Mouse (Mus musculus) E14TG2a.4 (cell line): Measurements from ENCODE around the gene Cep19.

ENCODE experiments used
- CTCF ChIP-seq: conservative IDR thresholded peaks from 2 replicates; pipeline ENCODE4 v1.5.1; 2014; ENCODE audit warnings: low read length
- NANOG ChIP-seq: IDR thresholded peaks from 2 replicates; pipeline ENCODE4 v1.6.1; 2014; ENCODE audit warnings: borderline replicate concordance, low read length, mixed read lengths
- POU5F1 ChIP-seq: IDR thresholded peaks from 2 replicates; pipeline ENCODE4 v1.6.1; 2014; ENCODE audit warnings: low read length, borderline replicate concordance

DNA sequence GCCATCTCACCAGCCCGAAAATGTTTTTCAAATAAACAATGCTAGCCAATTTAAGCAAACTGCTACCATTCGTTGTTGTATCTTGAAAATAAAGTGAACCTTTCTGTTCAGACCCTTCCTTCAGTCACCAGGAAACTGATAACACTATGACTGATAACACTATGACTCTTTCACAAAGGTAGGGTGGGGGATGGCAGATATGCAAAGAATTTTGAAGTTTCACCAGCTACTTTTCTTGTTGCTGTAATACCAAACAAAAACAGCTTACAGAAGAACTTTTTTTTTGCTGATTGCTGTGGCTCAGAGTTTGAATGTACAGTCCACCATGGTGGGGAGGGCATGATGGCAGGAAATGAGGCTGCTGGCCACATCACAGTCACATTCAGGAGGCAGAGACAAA lies 37.4 kb upstream of the Cep19 start:
- TF ChIP-seq CTCF, result no peak
- TF ChIP-seq POU5F1, result no peak
- TF ChIP-seq NANOG, result no peak
